Mouse (Mus musculus) CD4-positive, CD25-positive, alpha-beta regulatory T cell, adult 4 months (primary cell): ENCODE measurements around the gene Rsph4a. TPM values are rescaled to one million over a fixed set of nuclear protein-coding genes. Genes with fewer than 3 reads are reported as not detected.
A peak's percentile ranks its signal among the peaks of the same experiment; 100 is the strongest.
"Not testable (repeated sequence)": the region's sequence is repeated elsewhere in the genome, so short reads cannot be mapped to it uniquely, and the experiment has no call there.

Experiments
- ATAC-seq: one replicate; pipeline ENCODE4 v1.8.0; 2017
- polyA plus RNA-seq, 2 experiments: library from polyadenylated mRNA; unstranded; fragments of 100-300 nt; shearing (Covaris generic); gene quantifications; one replicate each; pipeline ENCODE4 v1.2.1; 2017

Gene Rsph4a
- polyA plus RNA-seq = under 1 TPM in 1 of 2 experiments, not detected in 1; 0.16 TPM

- peak; percentile 56 for ATAC-seq
Observed at GRCm38 (mm10) chr10:33904530-33905481, at the start of gene Rsph4a. Gene Rsph4a, plus strand, starts transcription at chr10:33905111.

GRCm38 (mm10) chr10:33857421-33857820 lies 47.5 kb upstream of the Rsph4a start, which contains the start of gene Sult3a1:
Gene Sult3a1, plus strand, starts transcription at chr10:33857721.
- no peak for ATAC-seq

- ATAC-seq = no peak
Observed at GRCm38 (mm10) chr10:33865994-33866393, 38.9 kb upstream of the Rsph4a start.

GRCm38 (mm10) chr10:33870441-33870840 lies 34.5 kb upstream of the Rsph4a start:
- no peak for ATAC-seq

DNA sequence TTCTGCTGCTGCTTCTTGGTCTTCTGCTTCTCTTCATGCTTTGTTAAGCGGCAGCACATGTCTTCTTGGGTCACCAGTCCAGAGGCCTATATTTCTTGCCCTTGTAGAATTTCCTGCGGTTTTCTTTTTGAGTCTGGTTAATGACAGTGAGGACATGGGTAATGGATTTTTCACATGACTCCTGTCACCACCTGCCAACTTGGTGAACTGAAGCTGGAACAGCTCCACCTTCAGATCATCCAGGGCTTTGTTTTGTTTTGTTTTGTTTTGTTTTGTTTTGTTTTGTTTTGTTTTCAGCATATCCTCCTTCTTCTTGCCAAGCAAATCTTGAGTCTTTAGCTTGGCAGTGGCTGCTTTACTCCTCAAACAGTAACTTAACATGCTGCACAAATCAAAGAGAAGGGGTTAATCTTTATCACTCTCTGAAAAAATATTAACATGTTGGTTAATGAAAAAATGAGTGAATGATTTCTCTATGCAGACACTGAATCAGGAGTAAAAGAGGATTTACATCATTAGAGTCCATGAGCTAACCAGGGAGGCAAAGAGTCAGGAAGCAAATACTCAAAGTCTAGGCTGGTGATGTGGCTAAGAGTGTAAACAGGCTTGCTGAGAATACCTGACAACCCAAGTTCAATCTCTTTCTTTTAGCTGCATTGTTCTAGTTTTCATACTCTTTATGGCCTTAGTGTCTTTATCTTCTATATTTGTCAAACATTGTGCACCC lies 32.1 kb upstream of the Rsph4a start:
- no peak for ATAC-seq

GRCm38 (mm10) chr10:33882411-33882810 lies 22.5 kb upstream of the Rsph4a start:
- ATAC-seq = not testable (repeated sequence)

DNA sequence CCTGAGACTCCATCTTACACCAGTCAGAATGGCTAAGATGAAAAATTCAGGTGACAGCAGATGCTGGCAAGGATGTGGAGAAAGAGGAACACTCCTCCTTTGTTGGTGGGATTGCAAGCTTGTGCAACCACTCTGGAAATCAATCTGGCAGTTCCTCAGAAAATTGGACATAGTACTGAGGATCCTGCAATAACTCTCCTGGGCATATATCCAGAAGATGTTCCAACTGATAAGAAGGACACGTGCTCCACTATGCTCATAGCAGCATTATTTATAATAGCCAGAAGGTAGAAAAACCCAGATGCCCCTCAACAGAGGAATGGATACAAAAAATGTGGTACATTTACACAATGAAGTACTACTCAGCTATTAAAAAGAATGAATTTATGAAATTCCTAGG lies 3.4 kb upstream of the Rsph4a start:
- ATAC-seq = not testable (repeated sequence)

GRCm38 (mm10) chr10:33905489-33905888 lies 578 bp downstream of the Rsph4a start:
- no peak for ATAC-seq

GRCm38 (mm10) chr10:33940702-33941101 lies 35.8 kb downstream of the Rsph4a start:
- no peak for ATAC-seq

DNA sequence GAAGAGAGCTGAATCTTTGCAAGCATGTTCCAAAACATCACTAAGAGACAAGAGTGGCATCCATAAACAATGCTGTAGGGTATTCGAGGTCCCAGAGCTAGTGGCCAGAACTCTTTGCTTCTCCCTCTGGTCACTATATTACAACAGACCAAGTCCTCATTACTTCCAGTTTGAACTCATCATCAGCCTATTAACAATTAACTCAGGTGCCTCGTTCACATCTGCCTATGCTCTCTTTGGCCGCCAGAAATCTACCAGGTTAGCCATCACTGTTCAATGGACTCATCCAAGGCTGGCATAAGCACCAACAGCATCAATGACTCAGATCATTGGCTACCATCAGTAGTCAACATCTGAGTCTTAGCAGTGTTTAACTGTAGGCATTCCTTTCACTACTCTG lies 40.5 kb downstream of the Rsph4a start:
- no peak for ATAC-seq

DNA sequence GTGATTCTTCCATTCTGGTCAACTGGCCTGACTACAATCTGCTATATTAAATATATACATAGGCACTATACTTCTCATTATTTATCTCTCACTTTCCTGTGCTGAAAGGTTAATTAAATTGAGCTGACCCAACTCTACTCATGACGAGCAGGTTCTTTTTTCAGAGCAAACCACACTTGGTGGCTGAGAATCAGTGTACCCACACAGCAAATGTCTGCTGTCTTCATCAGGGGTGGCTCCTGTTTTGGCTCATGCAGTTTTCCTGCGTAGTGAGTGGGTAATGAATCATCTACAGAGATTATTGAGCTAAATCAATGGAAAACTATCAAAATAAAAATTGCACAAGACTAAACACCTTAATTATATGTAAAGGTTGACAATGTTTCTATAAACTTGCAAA lies 41.4 kb downstream of the Rsph4a start:
- no peak for ATAC-seq

DNA sequence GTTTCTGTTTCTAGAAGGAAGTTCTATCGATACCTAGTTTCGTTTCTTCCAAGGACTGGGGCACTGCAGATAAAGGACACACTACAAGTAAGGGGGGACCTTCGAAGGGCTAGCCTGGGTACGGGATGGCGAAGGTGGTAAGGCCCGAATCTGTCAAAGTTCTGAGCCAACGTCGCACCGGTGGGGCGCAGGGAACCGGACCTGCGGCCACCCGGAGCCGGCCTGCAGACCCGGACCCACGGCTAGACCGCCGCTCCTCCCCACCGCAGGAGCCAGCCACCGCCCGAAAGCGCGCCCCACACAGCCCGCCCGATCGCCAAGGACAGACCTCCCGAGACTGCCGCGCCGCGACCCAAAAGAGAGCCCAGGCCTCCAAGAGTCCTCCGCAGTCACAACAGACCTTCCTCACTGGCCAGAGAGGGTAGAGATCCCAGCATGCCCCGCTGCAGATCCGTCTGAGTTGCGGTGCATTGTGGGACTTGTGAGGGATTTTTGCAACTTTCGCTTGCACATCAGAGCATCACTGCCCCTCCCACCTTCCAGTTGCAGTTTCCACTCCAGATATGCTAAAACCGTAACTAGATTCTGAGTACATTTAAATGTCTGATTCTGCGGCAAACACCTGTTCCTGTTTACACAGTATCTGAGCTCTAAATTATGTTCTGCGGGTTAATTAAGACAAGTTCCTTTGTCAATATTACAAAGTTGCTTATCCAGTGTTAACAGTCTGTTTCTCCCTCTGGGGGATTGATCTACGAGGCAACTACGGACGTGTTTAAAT lies 46.1 kb downstream of the Rsph4a start, which contains the start of gene Zup1:
Zup1 (minus strand) TSS at position 467 of the 781 bp plus-strand sequence.
- ATAC-seq = peak; percentile 94

DNA sequence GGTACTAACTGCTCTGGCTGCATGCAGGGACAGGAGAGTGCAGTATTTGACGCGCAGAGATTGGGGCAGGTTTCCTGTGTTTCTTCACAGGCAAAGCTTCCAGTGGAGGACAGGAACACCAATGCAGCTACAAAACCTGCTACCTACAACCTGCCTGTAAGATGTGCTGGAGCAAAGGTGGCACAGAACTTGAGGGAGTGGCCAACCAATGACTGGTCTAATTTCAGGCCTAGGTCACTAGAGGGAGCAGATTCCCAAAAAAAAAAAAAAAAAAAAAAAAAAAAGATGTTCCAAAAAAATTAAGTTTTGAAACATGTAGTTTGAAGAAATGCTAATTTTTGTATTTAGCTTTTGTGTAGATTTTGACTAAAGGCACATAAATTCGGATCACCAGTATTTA lies 47.6 kb downstream of the Rsph4a start:
- ATAC-seq = no peak

Other genes starting within 250 kb of the Rsph4a start
- gene Sult3a2, start 118.4 kb upstream of the Rsph4a start, polyA plus RNA-seq = not detected
- not detected for gene Sult3a1, start 47.4 kb upstream of the Rsph4a start, polyA plus RNA-seq
- gene Zup1, start 46.2 kb downstream of the Rsph4a start, polyA plus RNA-seq = 10 to 100 TPM; 74.2 to 89.2 TPM
- 10 to 100 TPM; 50.7 to 77.2 TPM for gene Rwdd1, start 114.5 kb downstream of the Rsph4a start, polyA plus RNA-seq
- gene Trappc3l, start 132.5 kb downstream of the Rsph4a start, polyA plus RNA-seq = not detected
- not detected for gene Calhm4, start 139.2 kb downstream of the Rsph4a start, polyA plus RNA-seq
- gene Calhm5, start 191.4 kb downstream of the Rsph4a start, polyA plus RNA-seq = not detected
- 10 to 100 TPM; 45.0 to 54.8 TPM for gene Calhm6, start 222.9 kb downstream of the Rsph4a start, polyA plus RNA-seq